Mouse (Mus musculus) liver, adult 2 months (tissue): ENCODE data around the gene Nlrx1. TPM values are rescaled to one million over a fixed set of nuclear protein-coding genes. Genes with fewer than 3 reads are reported as not detected.
"Not testable (repeated sequence)": the region's sequence is repeated elsewhere in the genome, so short reads cannot be mapped to it uniquely, and the experiment has no call there.

Experiments used
- DNase-seq: peaks from one replicate; pipeline ENCODE4 v3.0.0-alpha.2; 2011; ENCODE audit warnings: low read depth, low spot score; ENCODE audit errors: extremely low read depth
- H3K27ac ChIP-seq: fragments of 200-500 bp; replicated peaks from 2 replicates; pipeline ENCODE4 v1.5.1; 2012; ENCODE audit warnings: low read depth, mild to moderate bottlenecking, control low read depth, inconsistent platforms, low read length; ENCODE audit not compliant: insufficient read depth
- H3K27me3 ChIP-seq: fragments of 200-500 bp; 2 replicates; pipeline ENCODE4 v1.6.1; 2012; ENCODE audit warnings: mild to moderate bottlenecking, moderate library complexity, low read length, inconsistent platforms; ENCODE audit not compliant: control insufficient read depth, insufficient read depth
- H3K36me3 ChIP-seq: fragments of 200-500 bp; 2 replicates; pipeline ENCODE4 v1.6.1; 2012; ENCODE audit warnings: low read length, inconsistent platforms; ENCODE audit not compliant: control insufficient read depth, insufficient read depth
- H3K4me1 ChIP-seq: fragments of 200-500 bp; 2 replicates; pipeline ENCODE4 v1.6.1; 2011; ENCODE audit warnings: low read length; ENCODE audit not compliant: control insufficient read depth, insufficient read depth
- H3K4me3 ChIP-seq: fragments of 200-500 bp; 2 replicates; pipeline ENCODE4 v1.5.1; 2011; ENCODE audit warnings: low read depth, mild to moderate bottlenecking, control low read depth, low read length, moderate library complexity; ENCODE audit not compliant: insufficient read depth
- H3K79me2 ChIP-seq: fragments of 200-500 bp; 2 replicates; pipeline ENCODE4 v1.6.1; 2012; ENCODE audit warnings: inconsistent platforms, mild to moderate bottlenecking, low read length, moderate library complexity; ENCODE audit not compliant: control insufficient read depth, insufficient read depth
- H3K9ac ChIP-seq: fragments of 200-500 bp; 2 replicates; pipeline ENCODE4 v1.6.1; 2012; ENCODE audit warnings: low read depth, mild to moderate bottlenecking, control low read depth, inconsistent platforms, low read length
- CTCF ChIP-seq: fragments of 200-500 bp; IDR thresholded peaks from 2 replicates; pipeline ENCODE4 v1.5.1; 2011; ENCODE audit warnings: low read depth, low read length, control low read depth
- POLR2A ChIP-seq: fragments of 200-500 bp; IDR thresholded peaks from 2 replicates; pipeline ENCODE4 v1.6.1; 2011; ENCODE audit warnings: low read length, control low read depth; ENCODE audit not compliant: insufficient read depth; ENCODE audit errors: extremely low read depth
- WGBS: fragments of 180-500 bp; shearing (Covaris S2); methylation state at CpG from one replicate; pipeline ENCODE4 v1.1.7; 2018; 5-methylcytosine and 5-hydroxymethylcytosine counted together
- polyA plus RNA-seq: library from polyadenylated mRNA; depleted of rRNA; stranded (reverse); fragments of >200 nt; gene quantifications from 2 replicates; pipeline ENCODE4 v1.2.3, GENCODE M21; 2012
- total RNA-seq: library from RNA; depleted of rRNA; stranded (reverse); fragments of >200 nt; gene quantifications from 2 replicates; pipeline ENCODE4 v1.2.3, GENCODE M21; 2014

Nlrx1 gene
- total and polyA plus RNA-seq, 2 experiments: 3.5 to 10.0 TPM

DNA sequence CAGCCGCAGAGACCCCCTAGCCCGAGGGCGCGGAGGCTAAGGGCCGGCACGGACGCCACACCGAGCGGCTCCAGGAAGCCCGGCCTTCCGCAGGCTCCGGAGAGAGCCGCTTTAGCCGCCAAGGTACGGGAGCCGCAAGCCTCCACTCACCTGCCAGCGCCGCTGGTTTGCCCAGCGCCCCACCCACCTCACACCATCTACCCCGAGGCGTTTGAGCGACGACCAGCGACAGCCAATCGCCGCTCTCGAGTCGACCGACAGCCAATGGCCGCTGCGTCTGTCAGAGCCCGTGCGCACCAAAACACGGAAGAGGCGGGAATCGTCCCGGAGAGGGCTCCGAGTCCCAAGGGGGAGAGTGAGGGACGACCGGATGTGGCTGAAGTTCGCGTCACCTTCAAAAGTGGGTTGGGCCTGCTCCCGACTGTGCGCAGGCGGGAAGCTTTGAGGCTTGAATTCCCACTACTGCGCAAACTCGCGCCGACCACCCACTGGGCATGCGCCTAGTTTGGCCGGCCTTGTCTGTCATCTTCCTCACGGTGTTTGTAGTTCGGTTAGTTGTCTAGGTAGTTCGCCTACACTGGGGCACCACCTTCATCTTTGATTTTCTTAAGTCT is 37.2 kb upstream of the Nlrx1 start, which contains the start of gene Hinfp:
Gene Hinfp (minus strand): TSS at position 206 of the 614 bp plus-strand sequence.
- Histone ChIP-seq H3K27me3 (no peaks in the 10 kb centered on the region), H3K79me2 (peaks cover 7% of the 10 kb centered on the region; the same call in 1 of the 2 replicates), H3K9ac (peak within 1 kb of the TSS; percentile 89), H3K36me3 (peaks cover 11% of the 10 kb centered on the region), H3K4me1 (peaks cover 11% of the 10 kb centered on the region), H3K27ac (peak within 1 kb of the TSS; percentile 75), H3K4me3 (peak within 1 kb of the TSS; percentile 98)
- peak; percentile 95 for DNase-seq
- TF ChIP-seq CTCF: no peak
- TF ChIP-seq POLR2A: peak; percentile 92
- WGBS: under 1% methylated on average over 51 of the region's 54 CpGs

DNA sequence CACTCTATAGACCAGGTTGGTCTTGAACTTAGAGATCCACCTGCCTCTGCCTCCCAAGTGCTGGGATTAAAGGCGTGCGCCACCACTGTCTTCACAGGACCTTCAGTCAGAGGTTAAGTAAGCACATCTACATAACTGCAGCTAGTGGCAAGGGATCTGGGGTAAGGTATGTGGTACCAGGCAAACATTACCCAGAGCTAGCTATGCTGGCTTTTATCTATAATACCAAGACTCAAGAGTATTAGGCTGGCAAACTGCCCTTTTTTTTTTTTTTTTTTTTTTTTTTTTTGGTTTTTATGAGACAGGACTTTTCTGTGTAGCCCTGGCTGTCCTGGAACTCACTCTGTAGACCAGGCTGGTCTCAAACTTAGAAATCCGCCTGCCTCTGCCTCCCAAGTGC is 31.6 kb upstream of the Nlrx1 start:
- H3K36me3 ChIP-seq: peaks cover 49% of the 10 kb centered on the region
- not testable (repeated sequence) for H3K4me1 ChIP-seq, H3K79me2 ChIP-seq, H3K4me3 ChIP-seq, H3K27ac ChIP-seq, DNase-seq, H3K9ac ChIP-seq, H3K27me3 ChIP-seq
- whole genome bisulfite sequencing: 95% methylated on average over 3 of the region's 3 CpGs

GRCm38 (mm10) chr9:44292490-44292889 is 24.1 kb upstream of the Nlrx1 start:
- H3K9ac ChIP-seq: no peak overlapping the region
- H3K27me3 ChIP-seq: peaks cover 7% of the 10 kb centered on the region
- DNase-seq: peak; percentile 61
- H3K4me3 ChIP-seq: no peak overlapping the region
- 70% methylated on average over 3 of the region's 3 CpGs for WGBS
- no peak overlapping the region for H3K27ac ChIP-seq
- no peaks in the 10 kb centered on the region for H3K79me2 ChIP-seq
- H3K36me3 ChIP-seq: peaks cover 26% of the 10 kb centered on the region
- TF ChIP-seq CTCF: peak; percentile 52; the same call in 1 of the 2 replicates
- TF ChIP-seq POLR2A: no peak
- peaks cover 4% of the 10 kb centered on the region; the same call in 1 of the 2 replicates for H3K4me1 ChIP-seq

DNA sequence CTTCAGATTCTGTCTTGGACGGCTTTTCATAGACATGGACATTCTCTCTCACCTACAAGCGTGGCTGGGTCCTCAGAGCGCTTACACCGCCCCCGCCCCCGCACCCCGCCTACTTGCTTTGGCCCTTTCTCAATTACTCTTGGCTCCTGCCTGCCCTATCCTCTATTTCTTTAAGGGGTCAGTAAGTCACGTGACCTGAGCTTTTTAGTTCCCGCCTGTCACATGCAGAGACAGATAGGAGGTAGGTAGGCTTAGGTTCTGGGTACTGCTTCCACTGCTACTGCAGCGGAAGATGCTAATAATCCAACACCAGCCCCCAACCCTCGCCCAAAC is 20.5 kb upstream of the Nlrx1 start:
- TF ChIP-seq POLR2A: no peak
- no peak for TF ChIP-seq CTCF
- peaks cover 4% of the 10 kb centered on the region; the same call in 1 of the 2 replicates for H3K36me3 ChIP-seq
- no peak overlapping the region for H3K27ac ChIP-seq
- H3K79me2 ChIP-seq: no peaks in the 10 kb centered on the region
- no peak for DNase-seq
- H3K4me1 ChIP-seq: peaks cover 4% of the 10 kb centered on the region; the same call in 1 of the 2 replicates
- H3K9ac ChIP-seq: no peak overlapping the region
- 22% methylated on average over 11 of the region's 11 CpGs for WGBS
- H3K4me3 ChIP-seq: no peak overlapping the region
- H3K27me3 ChIP-seq: peaks cover 13% of the 10 kb centered on the region

GRCm38 (mm10) chr9:44288076-44288958 is 19.9 kb upstream of the Nlrx1 start, which contains the start of gene Abcg4:
Abcg4 (minus strand) TSS chr9:44288615.
- H3K4me3 ChIP-seq: peak within 1 kb of the TSS; percentile 31; the same call in 1 of the 2 replicates
- peaks cover 4% of the 10 kb centered on the region; the same call in 1 of the 2 replicates for H3K4me1 ChIP-seq
- TF ChIP-seq POLR2A (no peak), CTCF (no peak)
- no peak within 1 kb of the TSS for H3K27ac ChIP-seq
- 3% methylated on average over 38 of the region's 38 CpGs for WGBS
- H3K36me3 ChIP-seq: 0 out of 2 replicates have a peak, but pooled peaks cover 2% of the 10 kb centered on the region
- H3K27me3 ChIP-seq: peaks cover 13% of the 10 kb centered on the region
- DNase-seq: no peak
- H3K79me2 ChIP-seq: no peaks in the 10 kb centered on the region
- peak within 1 kb of the TSS; percentile 14; the same call in 1 of the 2 replicates for H3K9ac ChIP-seq
